Mouse (Mus musculus) adrenal gland, adult 2 months (tissue): ENCODE results near the gene Bhlhe23. TPM values are rescaled to one million over a fixed set of nuclear protein-coding genes. Genes with fewer than 3 reads are reported as not detected.

Experiments used
- DNase-seq: peaks from one replicate; pipeline ENCODE4 v3.0.0; 2021
- polyA plus RNA-seq: library from polyadenylated mRNA; depleted of rRNA; stranded (reverse); fragments of >200 nt; gene quantifications from 2 replicates; pipeline ENCODE4 v1.2.3, GENCODE M21; 2012
- total RNA-seq, 2 experiments: library from RNA; stranded (reverse); gene quantifications; 2 replicates each; pipeline ENCODE4 v1.2.3; 2021

Bhlhe23 gene
- total and polyA plus RNA-seq, 3 experiments, result not detected

- DNase-seq, result no peak
Measured at GRCm38 (mm10) chr2:180775223-180775622, 1.5 kb downstream of the Bhlhe23 start.

DNA sequence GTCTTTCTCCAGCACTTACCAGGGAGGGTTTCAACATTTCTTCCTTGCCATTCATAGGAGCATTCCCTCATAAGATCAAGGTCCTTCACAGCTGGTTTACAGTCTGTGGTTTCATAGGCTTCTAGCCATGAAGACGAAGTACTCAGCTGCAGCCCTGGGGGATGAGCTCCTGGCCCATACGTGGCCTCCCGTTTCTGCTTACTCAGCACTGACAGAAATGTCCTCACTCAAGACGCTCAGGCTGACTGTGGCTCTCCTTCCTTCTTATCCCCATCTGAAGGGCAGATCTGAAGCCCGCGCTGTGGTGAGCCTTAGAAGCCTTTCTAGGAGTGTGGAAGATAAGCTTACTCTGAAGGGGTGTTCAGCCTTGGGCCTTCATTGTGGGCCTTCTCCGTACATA, 11.0 kb downstream of the Bhlhe23 start:
- no peak for DNase-seq

GRCm38 (mm10) chr2:180764986-180765385, 11.7 kb downstream of the Bhlhe23 start:
- no peak for DNase-seq

DNA sequence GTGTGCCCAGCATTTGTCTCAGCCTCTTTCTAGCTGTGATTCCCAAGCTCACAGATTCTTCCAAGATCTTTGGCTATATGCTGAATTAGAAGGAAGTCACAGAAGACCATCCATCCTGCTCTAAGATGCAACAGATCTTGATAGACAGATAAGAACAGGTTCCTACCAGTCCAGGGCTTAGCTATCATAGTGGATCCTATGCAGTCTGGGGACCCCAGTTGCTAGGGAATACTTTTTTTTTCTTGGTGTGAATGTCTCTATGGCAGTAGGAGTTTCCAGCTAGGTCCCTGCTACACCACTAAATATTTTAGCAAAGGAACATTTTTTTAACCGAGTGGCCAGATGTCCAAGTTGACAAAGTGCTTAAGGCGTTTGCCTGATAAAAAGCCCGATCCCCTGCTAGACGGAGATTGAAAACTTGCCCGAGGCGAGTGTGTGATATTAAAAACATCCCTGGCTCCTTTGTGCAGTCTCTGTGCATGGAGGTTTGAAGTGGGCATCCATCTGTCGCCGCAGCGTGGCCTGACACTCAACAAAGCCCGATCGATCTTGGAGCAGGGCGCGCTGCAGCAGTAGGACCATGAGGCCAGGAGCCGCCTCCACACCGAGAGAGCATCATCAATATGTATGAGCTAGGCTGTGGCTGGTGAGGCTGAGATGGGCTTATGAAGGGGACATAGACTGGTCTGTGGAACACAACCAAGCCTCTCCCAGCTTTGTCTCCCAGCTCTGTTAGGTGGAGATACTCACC, 18.0 kb downstream of the Bhlhe23 start:
- DNase-seq, result no peak

GRCm38 (mm10) chr2:180756786-180757185, 19.9 kb downstream of the Bhlhe23 start:
- no peak for DNase-seq

GRCm38 (mm10) chr2:180755896-180756295, 20.8 kb downstream of the Bhlhe23 start:
- DNase-seq, result peak; percentile 50

- no peak for DNase-seq
Measured at GRCm38 (mm10) chr2:180754976-180755688, 21.6 kb downstream of the Bhlhe23 start.

GRCm38 (mm10) chr2:180748904-180749303, 27.8 kb downstream of the Bhlhe23 start:
- no peak for DNase-seq

GRCm38 (mm10) chr2:180746569-180747192, 30.0 kb downstream of the Bhlhe23 start:
- DNase-seq, result no peak

- peak; percentile 81 for DNase-seq
Measured at GRCm38 (mm10) chr2:180745248-180745927, 31.3 kb downstream of the Bhlhe23 start.

DNA sequence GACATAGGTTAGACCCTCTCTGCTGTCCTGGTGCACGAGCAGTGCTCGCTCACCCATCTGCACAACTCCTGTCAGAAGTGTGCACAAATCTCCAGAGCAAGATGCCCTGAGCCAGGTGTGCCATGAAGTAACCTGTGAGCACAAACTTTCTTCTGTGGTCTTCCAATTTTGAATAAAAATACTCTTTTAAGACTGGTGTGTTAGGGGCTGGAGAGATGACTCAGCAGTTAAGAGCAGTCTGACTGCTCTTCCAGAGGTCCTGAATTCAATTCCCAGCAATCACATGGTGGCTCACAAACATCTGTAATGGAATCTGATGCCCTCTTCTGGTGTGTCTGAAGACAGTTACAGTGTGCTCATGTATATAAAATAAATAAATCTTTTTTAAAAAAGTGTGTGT, 33.4 kb downstream of the Bhlhe23 start:
- no peak for DNase-seq

DNA sequence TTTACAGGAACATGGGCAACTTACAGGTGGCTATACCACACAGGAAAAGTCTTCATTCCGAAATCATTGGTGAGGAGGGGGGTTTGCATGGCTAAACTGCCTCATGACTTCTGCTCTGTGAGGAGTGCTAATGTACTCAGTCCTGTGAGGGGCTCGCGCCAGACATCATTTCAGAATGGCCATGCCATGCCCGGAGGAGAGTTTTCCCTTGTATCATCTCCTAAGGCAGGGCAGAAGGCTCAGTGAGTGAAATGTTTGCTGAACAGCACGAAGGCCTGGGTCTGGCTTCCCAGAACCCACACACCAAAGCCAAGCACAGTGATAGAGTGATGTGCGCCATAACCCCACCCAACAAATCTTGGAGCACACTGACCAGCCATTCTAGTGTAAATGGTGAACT, 33.9 kb downstream of the Bhlhe23 start:
- no peak for DNase-seq

- no peak for DNase-seq
Measured at GRCm38 (mm10) chr2:180741421-180741820, 35.3 kb downstream of the Bhlhe23 start.

DNA sequence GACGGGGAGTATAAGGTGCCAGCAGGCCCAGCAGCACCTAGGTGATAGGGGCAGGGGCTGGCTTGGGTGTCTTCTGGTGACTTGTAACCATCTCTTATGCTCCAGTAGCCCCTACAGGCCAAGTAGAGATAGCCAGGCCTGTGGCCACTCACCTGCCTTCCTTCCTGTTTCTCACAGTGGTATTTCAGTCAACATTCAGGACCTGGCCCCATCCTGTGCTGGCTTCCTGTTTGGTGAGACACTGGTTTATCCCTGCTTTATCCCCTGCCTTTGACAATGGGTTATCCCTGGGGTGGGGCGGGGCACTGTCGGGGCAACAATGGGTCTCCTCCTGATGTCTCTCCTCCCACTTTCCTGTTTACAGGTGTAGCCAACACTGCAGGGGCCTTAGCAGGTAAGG, 36.4 kb downstream of the Bhlhe23 start:
- no peak for DNase-seq

DNA sequence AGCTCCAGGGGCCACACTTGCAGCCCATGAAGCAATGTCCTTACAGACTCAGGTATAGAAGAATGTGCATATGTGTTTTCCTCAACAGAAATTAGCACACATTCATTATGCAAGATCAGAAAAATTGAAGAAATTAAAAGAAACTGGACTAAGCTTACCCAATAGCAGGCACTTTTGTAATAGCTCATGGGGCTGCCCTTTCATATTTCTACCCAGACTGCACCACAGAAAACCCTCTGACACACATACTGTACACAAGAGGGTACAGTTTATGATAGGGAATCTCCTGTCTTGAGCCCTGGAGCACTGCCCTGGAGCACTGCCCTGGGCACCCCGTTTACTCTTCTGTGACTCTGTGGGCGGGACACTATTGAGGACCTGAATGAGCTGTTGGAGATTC, 38.7 kb downstream of the Bhlhe23 start:
- no peak for DNase-seq

- no peak for DNase-seq
Measured at GRCm38 (mm10) chr2:180735232-180735631, 41.5 kb downstream of the Bhlhe23 start.

DNA sequence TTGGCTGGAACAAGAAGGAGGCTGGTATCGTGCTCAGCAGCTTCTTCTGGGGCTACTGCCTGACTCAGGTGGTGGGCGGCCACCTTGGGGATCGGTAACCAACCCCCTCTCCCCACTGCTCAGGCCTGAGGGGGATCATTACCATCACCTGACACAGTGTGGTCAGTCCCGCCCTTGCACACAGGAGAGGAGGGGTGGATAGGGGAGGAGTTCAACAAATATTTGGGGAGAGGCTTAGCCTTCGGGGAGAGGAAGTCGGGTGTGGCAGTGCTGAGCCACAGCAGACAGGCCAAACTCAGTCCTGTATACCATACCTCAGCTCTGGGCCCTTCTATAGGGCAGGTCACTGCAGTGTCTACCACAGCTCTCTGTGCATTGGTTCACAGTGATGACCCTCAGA, 44.7 kb downstream of the Bhlhe23 start:
- no peak for DNase-seq

DNA sequence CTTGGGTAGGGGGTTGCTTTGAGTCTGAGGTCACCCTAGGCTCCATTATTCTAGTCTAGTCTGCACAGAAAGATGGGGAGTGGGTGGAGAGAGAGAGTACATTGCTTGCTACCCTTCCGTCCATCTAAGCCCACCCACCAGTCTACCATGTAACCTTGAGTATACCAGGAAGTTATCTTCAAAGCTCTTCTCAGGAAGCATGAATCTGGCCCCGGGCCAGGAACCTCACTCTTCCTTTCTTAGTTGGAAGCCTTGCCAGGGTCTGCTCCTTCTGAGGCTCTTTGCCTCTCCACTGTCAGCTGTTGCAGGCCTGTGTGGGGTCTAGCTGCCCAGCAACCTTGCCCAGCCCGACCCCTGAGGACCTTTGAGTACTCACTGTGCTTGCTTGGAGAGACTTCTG, 45.7 kb downstream of the Bhlhe23 start:
- DNase-seq, result peak; percentile 41

- no peak for DNase-seq
Measured at GRCm38 (mm10) chr2:180727613-180728021, 49.1 kb downstream of the Bhlhe23 start.

GRCm38 (mm10) chr2:180726658-180727442, 49.9 kb downstream of the Bhlhe23 start:
- no peak for DNase-seq

GRCm38 (mm10) chr2:180725856-180726629, 50.7 kb downstream of the Bhlhe23 start:
- DNase-seq, result no peak
